Mouse (Mus musculus): Measurements from ENCODE around the gene Cep135. TPM values are rescaled to one million over a fixed set of nuclear protein-coding genes. Genes with fewer than 3 reads are reported as not detected.

The Cep135 gene
- polyA plus RNA-seq, 1 experiment, result 0.39 TPM

GRCm38 (mm10) chr5:76666026-76666756 is 77.7 kb downstream of the Cep135 start:
- TF ChIP-seq POLR2A (IDR thresholded peaks at IDR 0.05; ENCODE audit: low read depth, low read length), result no peak
- no peak for TF ChIP-seq CTCF (IDR thresholded peaks at IDR 0.05; ENCODE audit: extremely low read depth, insufficient read length, insufficient replicate concordance, low read depth, low read length)
- 85% methylated on average over 6 of the region's 6 CpGs for WGBS
- Histone ChIP-seq H3K4me1 (ENCODE audit: control insufficient read depth, insufficient read depth, insufficient read length, low read length) (no peaks in the 10 kb centered on the region), H3K27ac (ENCODE audit: insufficient read depth, low read depth, low read length) (no peak overlapping the region), H3K36me3 (ENCODE audit: control insufficient read depth, insufficient read depth, low read length) (no peaks in the 10 kb centered on the region), H3K4me3 (ENCODE audit: low read depth, low read length) (no peak overlapping the region), H3K27me3 (ENCODE audit: control insufficient read depth, insufficient read depth, low read length) (no peaks in the 10 kb centered on the region; the same call in 1 of the 2 replicates)

- H3K27me3 ChIP-seq (ENCODE audit: control insufficient read depth, insufficient read depth, low read length), result no peaks in the 10 kb centered on the region; the same call in 1 of the 2 replicates
- no peak for TF ChIP-seq CTCF (IDR thresholded peaks at IDR 0.05; ENCODE audit: extremely low read depth, insufficient read length, insufficient replicate concordance, low read depth, low read length)
- TF ChIP-seq POLR2A (IDR thresholded peaks at IDR 0.05; ENCODE audit: low read depth, low read length), result no peak
- H3K4me3 ChIP-seq (ENCODE audit: low read depth, low read length), result no peak overlapping the region
- H3K27ac ChIP-seq (ENCODE audit: insufficient read depth, low read depth, low read length), result no peak overlapping the region
- 32% methylated on average over 5 of the region's 5 CpGs for WGBS
- no peaks in the 10 kb centered on the region for H3K4me1 ChIP-seq (ENCODE audit: control insufficient read depth, insufficient read depth, insufficient read length, low read length)
- H3K36me3 ChIP-seq (ENCODE audit: control insufficient read depth, insufficient read depth, low read length), result no peaks in the 10 kb centered on the region
These were observed 79.6 kb downstream of the Cep135 start for GRCm38 (mm10) chr5:76668118-76668517.

DNA sequence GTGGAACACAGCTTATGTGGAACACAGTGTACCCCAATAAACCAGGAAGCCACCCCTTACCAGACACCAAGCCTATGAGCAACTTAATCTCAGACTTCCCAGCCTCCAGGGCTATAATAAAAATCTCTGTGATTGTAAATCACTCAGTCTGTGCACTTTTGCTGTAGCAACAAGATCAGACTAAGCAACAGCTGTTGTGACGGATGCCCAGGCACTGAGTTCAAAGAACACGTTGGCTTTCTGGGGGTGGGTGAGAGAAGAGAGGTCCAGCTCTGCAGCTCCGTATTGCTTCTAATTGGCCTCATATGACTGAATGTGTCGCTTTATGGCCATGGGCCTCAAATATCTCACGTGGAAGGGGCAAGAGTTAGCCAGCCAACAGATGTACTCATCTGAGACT is 80.0 kb downstream of the Cep135 start:
- no peaks in the 10 kb centered on the region for H3K36me3 ChIP-seq (ENCODE audit: control insufficient read depth, insufficient read depth, low read length)
- H3K27ac ChIP-seq (ENCODE audit: insufficient read depth, low read depth, low read length), result no peak overlapping the region
- WGBS, result 44% methylated on average over 5 of the region's 5 CpGs
- no peaks in the 10 kb centered on the region; the same call in 1 of the 2 replicates for H3K27me3 ChIP-seq (ENCODE audit: control insufficient read depth, insufficient read depth, low read length)
- H3K4me1 ChIP-seq (ENCODE audit: control insufficient read depth, insufficient read depth, insufficient read length, low read length), result no peaks in the 10 kb centered on the region
- H3K4me3 ChIP-seq (ENCODE audit: low read depth, low read length), result no peak overlapping the region
- no peak for TF ChIP-seq POLR2A (IDR thresholded peaks at IDR 0.05; ENCODE audit: low read depth, low read length)
- TF ChIP-seq CTCF (IDR thresholded peaks at IDR 0.05; ENCODE audit: extremely low read depth, insufficient read length, insufficient replicate concordance, low read depth, low read length), result no peak

DNA sequence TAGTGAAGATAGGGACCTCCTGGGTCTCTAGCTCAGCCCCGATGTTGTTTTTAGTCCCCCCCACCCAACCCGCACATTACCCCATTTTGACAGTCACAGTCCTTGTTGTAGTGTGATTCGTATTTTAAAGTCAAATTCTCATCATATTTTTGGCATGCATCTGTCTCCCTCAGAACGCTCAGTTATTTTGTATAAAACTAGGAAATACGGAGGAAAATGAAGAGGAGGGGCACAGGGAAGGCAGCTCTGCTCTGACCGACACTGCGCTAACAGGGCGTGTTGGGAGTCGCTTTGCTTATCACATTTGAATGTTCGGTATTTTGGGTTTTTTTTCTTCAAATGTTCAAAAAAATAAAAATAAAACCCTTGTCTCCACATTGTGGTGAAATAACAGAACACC is 81.7 kb downstream of the Cep135 start:
- no peak for TF ChIP-seq POLR2A (IDR thresholded peaks at IDR 0.05; ENCODE audit: low read depth, low read length)
- no peak for TF ChIP-seq CTCF (IDR thresholded peaks at IDR 0.05; ENCODE audit: extremely low read depth, insufficient read length, insufficient replicate concordance, low read depth, low read length)
- Histone ChIP-seq H3K27ac (ENCODE audit: insufficient read depth, low read depth, low read length) (no peak overlapping the region), H3K4me3 (ENCODE audit: low read depth, low read length) (no peak overlapping the region), H3K36me3 (ENCODE audit: control insufficient read depth, insufficient read depth, low read length) (no peaks in the 10 kb centered on the region), H3K27me3 (ENCODE audit: control insufficient read depth, insufficient read depth, low read length) (no peaks in the 10 kb centered on the region; the same call in 1 of the 2 replicates), H3K4me1 (ENCODE audit: control insufficient read depth, insufficient read depth, insufficient read length, low read length) (no peaks in the 10 kb centered on the region)
- WGBS, result 92% methylated on average over 10 of the region's 10 CpGs

DNA sequence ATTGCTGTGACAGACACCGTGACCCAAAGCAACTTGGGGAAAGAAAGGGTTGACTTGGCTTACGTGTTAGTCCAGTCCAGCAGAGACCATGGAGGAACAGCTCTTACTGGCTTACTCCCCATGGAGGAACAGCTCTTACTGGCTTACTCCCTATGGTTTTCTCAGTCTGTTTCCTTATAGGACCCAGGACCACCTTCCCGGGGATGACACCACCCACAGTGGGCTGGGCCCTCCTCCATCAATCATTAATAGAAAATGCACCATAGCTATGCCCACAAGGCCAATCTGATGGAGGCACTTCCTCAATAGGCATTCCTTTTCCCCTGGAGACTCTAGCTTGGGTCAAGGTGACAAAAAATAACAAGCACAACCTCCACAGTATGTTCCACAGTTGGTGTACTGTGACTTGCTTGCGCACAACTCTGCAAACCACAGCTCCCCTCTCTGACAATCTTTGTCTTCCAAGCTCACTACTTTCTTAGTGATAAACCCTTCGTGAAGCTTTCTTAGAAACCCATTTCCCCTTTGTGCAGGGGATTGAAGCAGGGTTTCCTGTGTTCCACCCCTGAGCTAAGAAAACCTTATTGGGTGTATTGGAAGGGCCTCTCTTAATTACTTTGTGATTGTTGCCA is 85.6 kb downstream of the Cep135 start:
- H3K36me3 ChIP-seq (ENCODE audit: control insufficient read depth, insufficient read depth, low read length), result no peaks in the 10 kb centered on the region
- H3K4me3 ChIP-seq (ENCODE audit: low read depth, low read length), result no peak overlapping the region
- TF ChIP-seq POLR2A (IDR thresholded peaks at IDR 0.05; ENCODE audit: low read depth, low read length) (no peak), CTCF (IDR thresholded peaks at IDR 0.05; ENCODE audit: extremely low read depth, insufficient read length, insufficient replicate concordance, low read depth, low read length) (no peak)
- 75% methylated on average over 5 of the region's 5 CpGs for WGBS
- H3K27ac ChIP-seq (ENCODE audit: insufficient read depth, low read depth, low read length), result no peak overlapping the region
- no peaks in the 10 kb centered on the region for H3K4me1 ChIP-seq (ENCODE audit: control insufficient read depth, insufficient read depth, insufficient read length, low read length)
- H3K27me3 ChIP-seq (ENCODE audit: control insufficient read depth, insufficient read depth, low read length), result no peaks in the 10 kb centered on the region

- no peak for TF ChIP-seq CTCF (IDR thresholded peaks at IDR 0.05; ENCODE audit: extremely low read depth, insufficient read length, insufficient replicate concordance, low read depth, low read length)
- TF ChIP-seq POLR2A (IDR thresholded peaks at IDR 0.05; ENCODE audit: low read depth, low read length), result no peak
- Histone ChIP-seq H3K36me3 (ENCODE audit: control insufficient read depth, insufficient read depth, low read length) (no peaks in the 10 kb centered on the region), H3K27ac (ENCODE audit: insufficient read depth, low read depth, low read length) (no peak overlapping the region), H3K4me3 (ENCODE audit: low read depth, low read length) (no peak overlapping the region), H3K27me3 (ENCODE audit: control insufficient read depth, insufficient read depth, low read length) (no peaks in the 10 kb centered on the region), H3K4me1 (ENCODE audit: control insufficient read depth, insufficient read depth, insufficient read length, low read length) (no peaks in the 10 kb centered on the region)
- 29% methylated on average over 4 of the region's 4 CpGs for WGBS
These were observed 86.9 kb downstream of the Cep135 start for GRCm38 (mm10) chr5:76675369-76675768.

DNA sequence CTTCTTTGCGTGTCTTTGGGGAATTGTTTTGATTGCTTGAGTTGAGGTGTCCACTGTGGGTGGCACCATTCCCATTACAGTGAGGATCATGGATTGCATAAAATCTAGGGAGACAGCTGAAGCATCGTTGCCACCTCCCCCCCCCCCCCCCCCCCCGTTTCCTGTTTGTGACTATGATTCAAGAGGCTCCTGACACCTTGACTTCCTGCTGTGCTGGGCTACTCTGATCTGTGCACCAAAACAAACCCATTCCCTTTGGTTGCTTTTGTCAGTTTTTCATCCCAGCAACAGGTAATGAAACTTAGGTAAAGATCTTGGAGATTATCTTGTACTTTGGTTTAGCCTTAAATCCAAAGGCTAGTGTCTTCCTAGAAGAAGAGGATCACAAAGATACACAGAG is 92.5 kb downstream of the Cep135 start:
- no peak overlapping the region for H3K4me3 ChIP-seq (ENCODE audit: low read depth, low read length)
- H3K4me1 ChIP-seq (ENCODE audit: control insufficient read depth, insufficient read depth, insufficient read length, low read length), result no peaks in the 10 kb centered on the region; the same call in 1 of the 2 replicates
- 63% methylated on average over 3 of the region's 3 CpGs for WGBS
- TF ChIP-seq CTCF (IDR thresholded peaks at IDR 0.05; ENCODE audit: extremely low read depth, insufficient read length, insufficient replicate concordance, low read depth, low read length), result no peak
- TF ChIP-seq POLR2A (IDR thresholded peaks at IDR 0.05; ENCODE audit: low read depth, low read length), result no peak
- H3K36me3 ChIP-seq (ENCODE audit: control insufficient read depth, insufficient read depth, low read length), result no peaks in the 10 kb centered on the region
- no peaks in the 10 kb centered on the region for H3K27me3 ChIP-seq (ENCODE audit: control insufficient read depth, insufficient read depth, low read length)
- no peak overlapping the region for H3K27ac ChIP-seq (ENCODE audit: insufficient read depth, low read depth, low read length)

All from small intestine, adult 2 months (tissue).